Mouse (Mus musculus) ovary, postnatal 10 days (tissue): Measurements from ENCODE around the gene Atg13.
"Not testable (repeated sequence)": the region's sequence is repeated elsewhere in the genome, so short reads cannot be mapped to it uniquely, and the experiment has no call there.

Source experiments
- DNase-seq: peaks from one replicate; pipeline ENCODE4 v3.0.0; 2022; ENCODE audit warnings: low spot score

Gene Atg13

DNA sequence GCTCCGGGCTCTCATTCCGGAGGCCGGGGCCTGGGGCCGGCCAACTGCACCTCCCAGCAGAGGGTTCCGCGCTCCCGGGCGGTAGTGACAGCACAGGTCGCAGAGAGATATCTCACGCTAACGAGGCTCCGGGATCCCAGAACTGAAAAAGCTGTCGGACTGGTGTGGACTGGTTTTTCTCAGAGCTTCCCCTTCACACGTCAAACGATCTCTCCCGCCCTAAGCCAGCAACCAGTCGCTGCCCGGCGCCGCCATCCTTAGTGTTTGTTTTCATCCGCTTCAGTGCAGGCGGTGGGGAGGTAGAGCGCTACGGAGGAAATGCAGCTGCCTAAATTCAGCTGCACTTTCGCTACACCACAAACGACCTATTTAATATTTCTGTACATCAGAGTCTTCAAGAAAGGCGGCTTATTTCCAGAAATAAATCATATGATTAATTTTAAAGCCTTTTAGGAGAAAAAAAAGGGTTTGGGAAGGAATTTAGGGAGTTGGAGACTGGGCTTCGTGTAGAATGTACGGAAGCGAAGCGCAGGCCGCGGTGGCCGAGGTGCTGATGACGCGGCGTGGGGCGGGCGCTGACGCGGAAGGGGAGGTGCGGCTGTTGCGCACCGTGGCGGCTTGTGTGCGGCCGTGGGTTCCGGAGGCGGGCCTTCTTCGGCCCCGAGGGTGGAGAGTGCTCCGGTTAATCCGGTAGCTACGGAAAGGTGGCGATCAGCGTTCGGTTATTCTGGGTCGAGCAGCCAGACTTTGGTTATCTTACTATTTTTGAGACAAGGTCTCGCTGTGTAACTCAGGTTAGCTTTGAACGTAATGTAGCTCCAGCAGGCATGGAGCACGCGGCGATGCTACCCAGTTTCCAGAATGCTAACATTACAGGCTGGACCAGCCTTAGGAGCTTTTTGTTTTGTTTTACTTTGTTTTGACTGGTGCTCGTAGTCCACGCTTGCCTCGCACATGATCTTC lies at the start of gene Atg13, which contains the start of gene Harbi1:
Atg13 (minus strand) TSS at position 305 of the 963 bp plus-strand sequence.
Harbi1 (plus strand) TSS at position 581 of the 963 bp plus-strand sequence.
- DNase-seq: peak; percentile 81

DNA sequence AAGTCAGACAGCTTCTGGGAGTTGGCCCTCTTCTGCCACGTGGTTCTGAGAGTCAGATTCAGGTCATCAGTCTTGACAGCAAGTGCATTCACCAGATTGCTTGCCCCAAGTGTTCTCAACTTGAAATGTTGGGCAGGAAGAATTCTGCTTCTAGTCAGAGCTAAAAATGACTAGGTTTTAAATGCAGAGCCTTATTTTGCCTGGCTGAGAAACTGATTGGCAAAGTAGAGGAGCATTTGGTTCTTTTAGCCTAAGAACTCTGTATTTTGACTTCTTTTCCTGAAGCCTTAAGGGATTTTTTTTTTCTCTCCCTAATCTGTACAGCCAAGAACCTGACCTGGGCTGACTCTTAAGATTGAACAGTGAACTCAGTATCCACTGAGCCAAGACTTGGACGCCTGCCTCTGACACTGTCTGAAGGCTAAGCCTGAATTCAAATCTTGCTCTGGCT lies 39.5 kb upstream of the Atg13 start:
- no peak for DNase-seq

DNA sequence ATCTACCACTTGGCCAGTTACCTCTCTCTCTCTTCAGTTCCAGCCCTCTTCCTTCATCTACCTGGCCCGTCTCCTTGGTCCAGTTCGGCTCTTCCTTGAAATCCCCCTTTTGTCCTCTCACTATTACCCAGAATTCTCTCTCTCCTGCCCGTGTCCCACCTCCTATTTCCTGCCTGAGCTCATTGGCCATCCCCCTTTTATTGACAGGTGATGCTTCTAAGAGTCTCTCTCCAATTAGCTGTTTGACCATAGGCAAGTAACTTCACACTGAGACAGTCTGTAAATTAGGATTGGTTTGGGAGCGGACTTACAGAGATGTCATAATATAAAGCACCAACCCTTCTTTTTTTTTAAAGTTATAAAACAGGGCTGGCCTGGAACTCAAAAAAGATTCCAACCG lies 34.3 kb upstream of the Atg13 start:
- DNase-seq: no peak

DNA sequence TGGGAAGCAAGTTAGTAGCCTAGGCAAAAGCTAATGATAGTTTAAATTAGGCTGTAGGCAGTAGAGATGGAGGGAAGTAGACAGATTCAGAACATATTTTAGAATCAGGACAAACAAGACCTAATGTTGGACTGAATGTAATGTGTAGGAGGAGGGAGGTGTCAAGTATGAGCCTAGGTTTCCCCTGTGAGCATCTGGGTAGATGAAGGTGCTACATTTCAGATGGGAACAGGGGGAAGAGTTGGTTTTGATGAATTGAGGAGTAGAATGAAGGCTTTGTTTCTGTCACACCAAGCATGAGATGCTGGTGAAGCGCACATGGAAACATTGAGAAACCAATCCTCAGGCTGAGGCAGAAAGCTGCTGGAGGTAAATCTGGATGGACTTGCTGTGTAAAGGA lies 29.2 kb upstream of the Atg13 start:
- DNase-seq: no peak

DNA sequence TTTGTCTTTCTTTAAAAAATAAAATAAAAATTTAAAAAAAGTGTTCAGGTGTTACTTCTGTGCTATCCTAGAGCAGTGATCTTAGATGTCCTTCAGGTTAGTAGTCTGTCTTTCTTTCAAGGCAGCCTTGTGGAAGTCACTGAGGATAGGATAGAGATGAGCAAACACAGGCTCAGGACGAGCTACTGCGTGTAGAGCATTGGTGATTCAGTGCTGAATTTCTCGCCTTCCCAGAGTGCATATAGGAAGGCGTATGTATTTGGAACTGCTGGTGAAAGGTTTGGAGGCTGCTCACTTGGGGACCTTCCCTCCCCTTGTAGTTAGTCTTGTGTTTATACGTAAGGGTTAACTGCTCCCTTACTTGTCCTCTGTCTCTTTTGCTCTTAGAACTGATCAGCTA lies 24.8 kb upstream of the Atg13 start:
- DNase-seq: no peak

DNA sequence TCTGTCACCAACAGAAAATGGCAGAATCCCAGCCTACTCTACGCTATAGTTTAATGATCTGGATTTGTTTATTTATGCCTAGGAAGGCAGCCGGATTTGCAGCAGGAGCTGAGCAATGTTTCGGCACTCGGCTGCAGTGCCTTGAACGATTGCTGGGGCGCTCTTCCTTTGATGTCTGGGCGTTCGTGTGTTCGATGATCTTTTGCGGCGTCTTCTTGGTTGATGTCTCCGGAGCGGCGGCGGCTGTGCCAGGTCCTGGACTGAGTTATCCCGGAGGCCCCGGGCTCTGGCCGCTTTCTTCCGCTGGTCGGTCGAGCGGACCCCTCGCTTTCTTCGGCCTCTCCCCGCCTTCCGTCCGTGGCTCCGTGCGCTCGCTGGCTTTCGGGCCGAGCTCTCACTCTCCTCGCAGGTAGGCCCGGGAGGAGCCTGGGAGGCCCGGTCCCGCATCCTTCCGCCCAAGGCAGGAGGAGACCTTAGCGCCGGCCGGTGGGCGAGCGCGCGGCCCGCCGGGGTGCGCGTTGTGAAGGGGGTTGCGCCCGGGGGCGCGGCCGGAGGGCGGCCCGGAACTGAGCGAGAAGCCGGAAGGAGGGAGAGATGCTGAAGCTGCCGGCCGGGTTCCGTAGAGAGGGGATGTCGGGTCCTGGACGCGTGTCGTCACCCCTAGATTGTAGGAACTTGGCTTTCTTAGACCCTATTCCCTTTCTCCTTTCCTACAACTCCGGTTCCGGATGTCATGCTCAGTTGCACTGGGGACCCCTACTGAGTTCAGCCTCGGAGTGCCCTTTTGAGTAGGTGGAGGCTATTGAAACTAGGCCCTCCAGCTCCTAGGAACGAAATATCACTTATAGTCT lies 19.8 kb upstream of the Atg13 start, which contains the start of gene Ambra1:
Ambra1 (plus strand) TSS at position 164 of the 851 bp plus-strand sequence.
- DNase-seq: peak; percentile 56

DNA sequence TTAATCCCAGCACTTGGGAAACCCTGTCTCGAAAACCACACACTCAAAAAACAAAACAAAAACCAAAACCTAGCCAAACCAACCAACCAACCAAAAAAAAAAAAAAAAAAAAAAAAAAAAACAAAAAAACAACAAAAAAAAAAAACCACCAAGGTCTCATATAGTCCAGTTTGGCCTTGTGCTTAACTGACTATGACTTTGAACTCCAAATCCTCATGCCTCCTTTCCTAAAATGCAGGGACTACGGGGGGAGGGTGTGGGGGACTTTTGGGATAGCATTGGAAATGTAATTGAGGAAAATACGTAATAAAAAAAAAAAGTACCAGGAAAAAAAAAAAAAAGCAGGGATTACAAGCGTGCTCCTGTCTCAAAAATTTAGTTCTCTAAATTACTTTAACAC lies 19.2 kb upstream of the Atg13 start:
- no peak for DNase-seq

DNA sequence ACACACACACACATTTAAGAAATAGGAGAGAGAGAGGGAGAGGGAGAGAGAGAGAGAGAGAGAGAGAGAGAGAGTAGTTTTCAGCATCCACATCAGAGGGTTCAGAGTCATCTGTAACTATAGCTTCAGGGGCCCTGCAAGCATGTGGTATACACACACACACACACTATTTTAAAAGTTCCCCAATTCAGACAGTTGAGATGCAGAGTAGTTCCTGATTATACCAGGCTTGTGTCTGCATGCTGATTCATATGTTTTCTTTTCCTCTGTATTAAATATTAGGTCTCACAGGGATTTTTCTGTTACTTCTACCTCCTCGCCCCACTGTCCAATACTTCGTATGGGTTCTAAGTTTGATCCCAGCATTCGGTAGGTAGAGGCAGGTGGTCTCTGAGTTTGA lies 16.6 kb upstream of the Atg13 start:
- DNase-seq: no peak

DNA sequence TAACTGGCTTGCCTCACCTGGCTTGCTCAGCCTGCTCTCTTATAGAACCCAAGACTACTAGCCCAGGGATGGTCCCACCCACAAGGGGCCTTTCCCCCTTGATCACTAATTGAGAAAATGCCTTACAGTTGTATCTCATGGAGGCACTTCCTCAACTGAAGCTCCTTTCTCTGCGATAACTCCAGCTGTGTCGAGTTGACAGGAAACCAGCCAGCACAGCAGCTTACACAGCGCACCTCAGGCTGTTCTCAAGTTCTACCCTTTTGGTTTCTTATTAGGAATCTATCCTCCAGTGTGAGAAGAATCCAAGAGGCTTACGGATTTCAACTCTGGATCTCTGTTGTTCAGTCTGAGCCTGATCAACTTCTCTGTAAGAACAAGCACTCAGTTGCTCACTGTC lies 15.1 kb upstream of the Atg13 start:
- not testable (repeated sequence) for DNase-seq

DNA sequence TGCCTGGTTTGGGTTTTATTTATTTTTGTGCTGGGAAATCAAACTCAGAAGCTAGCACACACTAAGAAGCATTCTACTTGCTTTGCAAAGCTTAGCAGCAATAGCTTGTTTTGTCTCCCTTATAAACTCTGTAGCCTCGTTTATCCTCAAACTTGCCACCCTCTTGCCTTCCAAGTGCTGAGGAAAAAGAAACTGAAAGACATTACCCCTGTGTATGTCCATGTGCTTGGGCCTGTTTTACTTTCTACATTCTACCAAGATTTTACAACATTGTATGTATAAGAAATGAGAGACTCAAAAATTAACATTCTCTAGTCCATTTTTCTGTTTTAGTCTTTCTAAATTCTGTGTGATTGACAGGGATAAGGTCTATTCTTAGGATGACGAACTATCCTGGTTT lies 14.3 kb upstream of the Atg13 start:
- DNase-seq: no peak

DNA sequence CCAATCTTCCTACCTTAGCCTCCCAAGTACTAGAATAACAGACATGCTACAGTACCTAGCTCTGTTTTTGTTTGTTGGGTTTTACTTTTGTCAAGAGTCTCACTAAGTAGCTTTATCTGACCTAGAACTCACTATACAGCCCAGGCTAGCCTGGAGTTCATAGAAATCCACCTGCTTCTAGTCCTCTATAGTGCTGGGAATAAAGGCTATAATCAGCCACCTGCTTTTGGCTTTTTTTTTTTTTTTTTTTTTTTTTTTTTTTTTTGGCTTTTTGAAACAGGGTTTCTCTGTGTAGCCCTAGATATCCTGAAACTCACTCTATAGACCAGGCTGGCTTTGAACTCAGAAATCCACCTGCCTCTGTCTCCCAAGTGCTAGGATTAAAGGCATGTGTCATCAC lies 13.6 kb upstream of the Atg13 start:
- no peak for DNase-seq

DNA sequence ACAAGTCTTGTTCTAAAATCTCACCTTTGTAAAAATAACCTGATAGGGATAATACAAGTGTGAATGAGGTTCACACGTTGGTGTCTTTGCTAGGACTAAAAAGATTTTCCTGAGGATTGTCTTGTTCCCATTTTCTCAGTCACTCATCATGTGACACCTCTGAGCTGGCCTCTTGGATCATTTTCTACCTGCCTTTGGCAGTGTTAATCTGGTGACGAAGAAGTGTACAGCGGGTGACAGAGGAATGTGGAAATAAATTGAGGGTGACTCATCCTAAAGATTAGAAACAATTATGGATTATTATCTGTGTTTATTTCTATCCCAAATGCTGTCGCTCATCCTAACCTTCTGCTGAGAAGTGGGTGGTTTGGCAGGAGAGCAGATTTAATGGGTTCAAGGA lies 13.0 kb upstream of the Atg13 start:
- no peak for DNase-seq

DNA sequence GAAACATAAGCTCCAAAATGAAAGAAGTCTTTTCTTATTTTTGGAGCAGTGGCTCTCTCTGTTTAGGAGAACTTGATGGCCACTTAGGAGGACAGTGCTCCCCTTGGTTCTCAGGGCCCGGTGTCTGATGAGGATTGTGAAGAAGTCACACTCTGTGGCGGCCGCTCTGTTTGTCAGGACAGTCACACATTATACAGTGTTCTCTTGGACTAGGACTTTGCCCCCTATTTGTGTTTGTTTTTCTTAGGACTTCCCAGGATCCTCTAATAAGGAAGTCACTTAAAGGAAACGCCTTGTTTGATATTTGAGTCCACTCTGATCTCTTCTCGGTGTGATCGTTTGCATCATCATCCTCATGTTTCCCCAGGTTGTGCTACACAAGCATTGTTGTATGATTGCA lies 7.9 kb upstream of the Atg13 start:
- DNase-seq: no peak

DNA sequence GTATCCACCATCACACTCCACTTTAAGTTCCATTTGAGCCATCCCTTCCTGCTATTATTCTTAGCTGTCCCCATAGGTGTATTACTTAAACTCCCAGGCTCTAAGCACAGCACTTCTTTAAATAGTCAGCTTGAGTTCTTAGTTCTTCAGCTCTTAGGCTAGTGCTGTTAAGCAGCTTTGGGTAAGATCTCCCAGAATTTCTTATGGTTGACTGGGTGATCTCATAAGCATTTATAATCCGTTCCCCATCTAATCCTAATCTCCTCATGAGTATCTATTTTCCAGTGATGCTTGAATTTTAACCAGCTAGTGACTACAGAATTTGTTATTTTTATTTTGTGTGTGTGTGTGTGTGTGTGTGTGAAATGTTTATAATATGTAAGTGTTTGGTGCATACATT lies 4.5 kb upstream of the Atg13 start:
- DNase-seq: no peak

DNA sequence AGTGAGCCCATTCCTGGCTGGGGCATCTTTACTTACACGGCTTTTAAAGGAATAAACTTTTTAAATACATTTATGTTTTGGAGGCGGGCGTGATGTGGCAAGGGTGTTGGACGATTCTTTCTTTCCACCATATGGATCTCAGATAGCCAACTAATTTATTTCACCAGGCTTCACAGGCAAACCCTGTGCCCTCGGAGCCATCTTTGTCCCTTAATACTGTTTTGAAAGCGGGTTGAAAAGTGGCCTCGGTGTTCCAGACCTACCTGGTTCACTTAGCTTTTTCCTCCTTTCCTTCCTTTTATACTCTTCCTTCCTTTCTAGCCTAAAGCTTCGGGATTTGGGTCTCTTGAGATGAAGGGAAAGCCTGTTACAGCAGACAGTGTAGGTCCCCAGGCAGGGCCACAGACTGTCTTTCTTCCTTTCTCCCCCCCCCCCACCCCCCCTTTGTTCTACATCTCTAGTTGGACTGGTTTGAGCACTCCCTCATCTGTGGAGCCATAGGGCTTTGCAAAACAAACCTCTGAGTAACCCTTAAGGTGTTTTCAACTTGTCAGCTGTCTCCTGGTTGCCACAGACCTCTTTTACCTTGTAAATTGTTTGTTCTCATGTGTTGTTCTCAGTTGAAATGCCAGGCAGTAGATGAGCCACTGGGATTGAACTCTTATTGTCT lies 1.0 kb upstream of the Atg13 start:
- peak; percentile 2 for DNase-seq

DNA sequence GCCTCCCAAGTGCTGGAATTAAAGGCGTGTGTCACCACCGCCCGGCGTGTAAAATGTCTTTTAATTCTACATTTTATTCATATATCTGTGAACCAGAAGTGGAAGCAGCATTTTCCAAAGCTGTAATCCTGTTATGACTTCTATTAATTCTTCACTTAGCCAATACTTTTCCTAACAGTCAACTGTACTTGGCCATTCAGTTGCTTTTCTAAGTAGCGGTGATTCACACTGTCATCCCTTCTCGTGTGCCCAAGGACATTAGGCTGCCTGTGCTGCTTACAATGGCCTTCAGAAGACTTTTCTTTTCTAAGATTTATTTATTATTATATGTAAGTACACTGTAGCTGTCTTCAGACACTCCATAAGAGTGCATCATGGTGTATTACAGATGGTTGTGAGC lies 2.0 kb downstream of the Atg13 start:
- no peak for DNase-seq

DNA sequence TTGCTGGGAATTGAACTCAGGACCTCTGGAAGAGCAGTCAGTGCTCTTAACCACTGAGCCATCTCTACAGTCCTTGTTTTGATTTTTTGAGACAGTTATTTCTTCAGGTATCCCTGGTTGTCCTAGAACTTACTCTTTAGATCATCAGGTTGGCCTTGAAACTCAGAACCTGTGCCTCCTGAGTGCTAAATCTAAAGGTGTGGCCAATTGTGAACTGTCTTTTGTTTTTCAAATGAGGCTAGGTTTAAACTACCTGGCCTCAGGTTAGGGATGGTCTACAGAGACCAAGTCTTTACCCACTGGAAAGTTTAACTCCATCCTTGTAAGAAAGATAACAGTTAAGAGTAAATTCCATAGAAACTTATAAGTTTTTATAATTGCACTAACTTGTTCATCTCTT lies 3.9 kb downstream of the Atg13 start:
- DNase-seq: no peak

DNA sequence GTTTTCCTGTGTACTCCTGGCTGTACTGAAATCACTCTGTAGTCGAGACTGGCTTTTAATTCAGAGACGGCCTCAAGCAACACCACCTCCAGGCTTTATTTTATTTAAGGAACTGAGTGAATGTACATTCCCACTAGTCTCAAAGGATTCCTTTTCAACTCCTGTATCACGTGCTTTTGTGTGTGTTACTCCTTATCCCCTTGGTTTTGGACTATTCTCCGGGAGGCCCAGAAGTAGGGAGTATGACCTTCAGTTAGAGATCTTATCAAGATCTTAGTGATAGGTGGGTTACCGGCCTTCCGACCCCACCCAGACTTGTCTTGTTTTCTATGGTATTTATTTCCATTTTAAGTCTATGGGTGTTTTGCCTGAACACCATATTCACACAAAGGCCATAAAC lies 4.6 kb downstream of the Atg13 start:
- DNase-seq: no peak

DNA sequence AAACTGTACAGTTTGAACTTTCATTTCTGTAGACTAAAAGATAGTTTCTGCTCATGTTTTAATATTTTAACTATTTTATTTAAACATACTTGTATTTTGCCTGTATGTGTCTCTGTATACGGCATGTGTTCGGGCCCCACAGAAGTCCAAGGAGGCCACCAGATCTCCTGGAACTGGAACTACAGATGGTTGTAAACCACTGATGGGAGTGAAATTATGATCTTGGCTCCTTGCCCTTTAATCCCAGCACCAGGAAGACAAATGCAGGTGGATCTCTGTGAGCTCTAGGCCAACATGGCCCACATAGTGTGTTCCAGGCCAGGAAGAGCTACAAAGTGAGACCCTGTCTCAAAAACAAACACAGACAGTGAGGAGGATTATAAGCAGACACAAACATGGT lies 9.0 kb downstream of the Atg13 start:
- DNase-seq: no peak

DNA sequence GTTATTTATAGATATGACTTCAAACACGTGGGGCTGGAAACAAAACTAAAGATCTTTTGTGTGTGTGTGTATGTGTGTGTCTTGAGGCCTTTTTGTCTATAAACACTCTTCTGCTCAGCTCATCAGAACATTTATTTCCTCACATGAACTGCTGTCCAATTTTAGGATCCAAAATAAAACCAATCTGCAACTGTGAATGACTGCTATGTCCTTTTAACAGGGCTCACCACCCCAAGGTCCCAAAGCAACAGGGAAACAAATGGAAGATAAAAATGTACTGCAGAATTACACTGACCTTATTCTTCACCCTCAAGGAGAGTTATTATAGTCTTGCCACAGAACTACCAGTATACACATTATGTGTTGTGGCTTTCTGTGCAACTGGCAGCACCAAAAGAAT lies 11.2 kb downstream of the Atg13 start:
- no peak for DNase-seq

DNA sequence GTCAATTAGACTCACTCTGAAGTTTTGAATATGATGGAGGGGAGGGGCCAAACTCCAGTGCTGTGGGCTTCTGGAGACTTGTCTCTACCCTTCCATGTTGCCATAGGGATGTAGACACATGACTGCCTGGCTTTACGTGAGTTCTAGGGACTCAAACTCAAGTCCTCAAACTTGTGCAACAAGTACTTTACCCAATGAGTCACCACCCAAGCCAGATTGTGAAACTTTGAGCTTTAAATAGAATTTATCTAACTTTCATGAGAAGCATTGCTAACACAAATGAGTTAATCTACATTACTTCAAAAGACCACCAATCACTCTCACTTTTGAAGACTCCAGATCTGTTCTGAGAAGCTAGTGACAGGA lies 14.2 kb downstream of the Atg13 start:
- DNase-seq: no peak
